Mouse (Mus musculus) MEL (cell line): ENCODE results near the gene Polr2h. TPM values are rescaled to one million over a fixed set of nuclear protein-coding genes. Genes with fewer than 3 reads are reported as not detected.

Experiments used
- DNase-seq: peaks from one replicate; pipeline ENCODE4 v3.0.0; 2011; ENCODE audit warnings: low read depth, low spot score
- H3K27ac ChIP-seq: 2 replicates; pipeline ENCODE4 v1.5.1; 2012; ENCODE audit warnings: low read depth, mild to moderate bottlenecking, control low read depth, low read length, moderate library complexity; ENCODE audit not compliant: control insufficient read depth
- H3K27me3 ChIP-seq, 2 experiments: fragments of 150-350 bp in 1 of 2; sonication (generic) in 1 of 2; 2 replicates each; pipeline ENCODE4 v1.6.1; 2012; ENCODE audit warnings: low read length in 2 of 2, mild to moderate bottlenecking in 2 of 2, improper control_type of control experiment in 1 of 2, moderate library complexity in 1 of 2; ENCODE audit not compliant: insufficient read depth in 2 of 2, control insufficient read depth in 1 of 2
- H3K36me3 ChIP-seq, 2 experiments: 2 replicates each; pipeline ENCODE4 v1.6.1; 2012 to 2014; ENCODE audit warnings: low read length in 2 of 2, improper control_type of control experiment in 1 of 2, inconsistent platforms in 1 of 2, mild to moderate bottlenecking in 1 of 2; ENCODE audit not compliant: insufficient read depth in 2 of 2, control insufficient read depth in 1 of 2
- H3K4me1 ChIP-seq, 2 experiments: fragments of 150-350 bp in 1 of 2; sonication (generic) in 1 of 2; 2 replicates each; pipeline ENCODE4 v1.6.1; 2012; ENCODE audit warnings: low read length in 2 of 2, improper control_type of control experiment in 1 of 2, mild to moderate bottlenecking in 1 of 2; ENCODE audit not compliant: insufficient read depth in 2 of 2, control insufficient read depth in 1 of 2
- H3K4me3 ChIP-seq, 2 experiments: fragments of 150-350 bp in 1 of 2; sonication (generic) in 1 of 2; 2 replicates each; pipeline ENCODE4 v1.5.1; 2012; ENCODE audit warnings: low read depth in 2 of 2, low read length in 2 of 2, mild to moderate bottlenecking in 2 of 2, moderate library complexity in 2 of 2, control low read depth in 1 of 2, improper control_type of control experiment in 1 of 2; ENCODE audit not compliant: control insufficient read depth in 1 of 2, insufficient read depth in 1 of 2
- H3K79me2 ChIP-seq: 2 replicates; pipeline ENCODE4 v1.6.1; 2012; ENCODE audit warnings: mild to moderate bottlenecking, low read length, moderate library complexity; ENCODE audit not compliant: control insufficient read depth, poor library complexity, insufficient read depth
- H3K9ac ChIP-seq: 2 replicates; pipeline ENCODE4 v1.6.1; 2012; ENCODE audit warnings: low read depth, mild to moderate bottlenecking, control low read depth, low read length, moderate library complexity; ENCODE audit not compliant: control insufficient read depth, poor library complexity, severe bottlenecking
- H3K9me3 ChIP-seq: fragments of 150-350 bp; sonication (generic); replicated peaks from 2 replicates; pipeline ENCODE4 v1.6.1; 2012; ENCODE audit warnings: mild to moderate bottlenecking, low read length, improper control_type of control experiment, moderate library complexity; ENCODE audit not compliant: insufficient read depth
- BHLHE40 ChIP-seq: IDR thresholded peaks from 2 replicates; pipeline ENCODE4 v1.6.1; 2012; ENCODE audit warnings: low read depth, mild to moderate bottlenecking, inconsistent platforms, low read length, improper control_type of control experiment, borderline replicate concordance
- CHD1 ChIP-seq: IDR thresholded peaks from 2 replicates; pipeline ENCODE4 v1.6.1; 2012; ENCODE audit warnings: low read depth, mild to moderate bottlenecking, inconsistent platforms, low read length, improper control_type of control experiment
- CHD2 ChIP-seq: IDR thresholded peaks from 2 replicates; pipeline ENCODE4 v1.6.1; 2011; ENCODE audit warnings: low read length, improper control_type of control experiment
- E2F4 ChIP-seq: IDR thresholded peaks from 2 replicates; pipeline ENCODE4 v1.6.1; 2011; ENCODE audit warnings: low read depth, low read length, improper control_type of control experiment, borderline replicate concordance
- ELF1 ChIP-seq: IDR thresholded peaks from 2 replicates; pipeline ENCODE4 v1.6.1; 2014; ENCODE audit warnings: low read depth, mild to moderate bottlenecking, inconsistent platforms, low read length, improper control_type of control experiment, moderate library complexity
- EP300 ChIP-seq, 2 experiments: IDR thresholded peaks; 2 replicates each; pipeline ENCODE4 v1.6.1; 2011; ENCODE audit warnings: improper control_type of control experiment in 2 of 2, low read length in 2 of 2, low read depth in 1 of 2, mild to moderate bottlenecking in 1 of 2
- GATA1 ChIP-seq: IDR thresholded peaks from 2 replicates; pipeline ENCODE4 v1.6.1; 2011; ENCODE audit warnings: low read depth, low read length, improper control_type of control experiment
- HCFC1 ChIP-seq: IDR thresholded peaks from 2 replicates; pipeline ENCODE4 v1.6.1; 2012; ENCODE audit warnings: low read depth, mild to moderate bottlenecking, inconsistent platforms, low read length, improper control_type of control experiment, moderate library complexity
- JUND ChIP-seq: IDR thresholded peaks from 2 replicates; pipeline ENCODE4 v1.6.1; 2011; ENCODE audit warnings: low read depth, mild to moderate bottlenecking, improper control_type of control experiment, low read length
- KAT2A ChIP-seq: conservative IDR thresholded peaks from 2 replicates; pipeline ENCODE4 v1.6.1; 2012; ENCODE audit warnings: low read depth, low read length, improper control_type of control experiment, inconsistent platforms
- MAFK ChIP-seq: IDR thresholded peaks from 2 replicates; pipeline ENCODE4 v1.6.1; 2011; ENCODE audit warnings: low read depth, mild to moderate bottlenecking, low read length, improper control_type of control experiment, borderline replicate concordance
- MAX ChIP-seq: IDR thresholded peaks from 2 replicates; pipeline ENCODE4 v1.6.1; 2011; ENCODE audit warnings: low read length, improper control_type of control experiment
- MAZ ChIP-seq: IDR thresholded peaks from 2 replicates; pipeline ENCODE4 v1.6.1; 2012; ENCODE audit warnings: low read depth, mild to moderate bottlenecking, inconsistent platforms, low read length, improper control_type of control experiment
- MEF2A ChIP-seq: IDR thresholded peaks from 2 replicates; pipeline ENCODE4 v1.6.1; 2014; ENCODE audit warnings: low read depth, mild to moderate bottlenecking, inconsistent platforms, low read length, improper control_type of control experiment; ENCODE audit not compliant: poor library complexity, insufficient replicate concordance, severe bottlenecking; ENCODE audit errors: extremely low read depth
- MXI1 ChIP-seq: IDR thresholded peaks from 2 replicates; pipeline ENCODE4 v1.6.1; 2011; ENCODE audit warnings: mild to moderate bottlenecking, low read depth, low read length, improper control_type of control experiment
- MYB ChIP-seq: IDR thresholded peaks from 2 replicates; pipeline ENCODE4 v1.6.1; 2011; ENCODE audit warnings: mild to moderate bottlenecking, low read depth, low read length, improper control_type of control experiment
- NELFE ChIP-seq: IDR thresholded peaks from 2 replicates; pipeline ENCODE4 v1.6.1; 2011; ENCODE audit warnings: low read depth, low read length, improper control_type of control experiment
- NRF1 ChIP-seq: IDR thresholded peaks from 2 replicates; pipeline ENCODE4 v1.6.1; 2014; ENCODE audit warnings: low read depth, mild to moderate bottlenecking, inconsistent platforms, low read length, improper control_type of control experiment, moderate library complexity; ENCODE audit not compliant: poor library complexity, insufficient read depth, severe bottlenecking
- POLR2A ChIP-seq, 2 experiments: IDR thresholded peaks; 2 replicates each; pipeline ENCODE4 v1.6.1; 2011 to 2012; ENCODE audit warnings: low read length in 2 of 2, mild to moderate bottlenecking in 2 of 2, control low read depth in 1 of 2, improper control_type of control experiment in 1 of 2, low read depth in 1 of 2, moderate library complexity in 1 of 2; ENCODE audit not compliant: control insufficient read depth in 1 of 2, insufficient read depth in 1 of 2, poor library complexity in 1 of 2
- POLR2AphosphoS5 ChIP-seq: IDR thresholded peaks from 2 replicates; pipeline ENCODE4 v1.6.1; 2012; ENCODE audit warnings: low read depth, borderline replicate concordance, mild to moderate bottlenecking, inconsistent platforms, low read length, moderate library complexity, mixed read lengths
- RAD21 ChIP-seq: IDR thresholded peaks from 2 replicates; pipeline ENCODE4 v1.6.1; 2011; ENCODE audit warnings: mild to moderate bottlenecking, low read depth, low read length, improper control_type of control experiment
- RCOR1 ChIP-seq: IDR thresholded peaks from 2 replicates; pipeline ENCODE4 v1.6.1; 2012; ENCODE audit warnings: low read depth, mild to moderate bottlenecking, inconsistent platforms, low read length, improper control_type of control experiment
- SIN3A ChIP-seq: IDR thresholded peaks from 2 replicates; pipeline ENCODE4 v1.6.1; 2012; ENCODE audit warnings: low read length, improper control_type of control experiment, inconsistent platforms
- SMC3 ChIP-seq: IDR thresholded peaks from 2 replicates; pipeline ENCODE4 v1.6.1; 2011; ENCODE audit warnings: low read depth, low read length, improper control_type of control experiment
- TAL1 ChIP-seq: IDR thresholded peaks from 2 replicates; pipeline ENCODE4 v1.6.1; 2012; ENCODE audit warnings: mild to moderate bottlenecking, inconsistent platforms, low read length, moderate library complexity, mixed read lengths
- TBP ChIP-seq: IDR thresholded peaks from 2 replicates; pipeline ENCODE4 v1.8.0; 2011; ENCODE audit warnings: low read depth, low read length, improper control_type of control experiment
- TCF12 ChIP-seq: IDR thresholded peaks from 2 replicates; pipeline ENCODE4 v1.6.1; 2014; ENCODE audit warnings: low read depth, mild to moderate bottlenecking, inconsistent platforms, low read length, improper control_type of control experiment, moderate library complexity
- UBTF ChIP-seq: IDR thresholded peaks from 2 replicates; pipeline ENCODE4 v1.6.1; 2012; ENCODE audit warnings: low read depth, mild to moderate bottlenecking, inconsistent platforms, low read length, improper control_type of control experiment, moderate library complexity, borderline replicate concordance; ENCODE audit not compliant: insufficient read depth
- USF1 ChIP-seq: IDR thresholded peaks from 2 replicates; pipeline ENCODE4 v1.6.1; 2014; ENCODE audit warnings: low read depth, mild to moderate bottlenecking, inconsistent platforms, low read length, improper control_type of control experiment, moderate library complexity
- USF2 ChIP-seq, 2 experiments: IDR thresholded peaks; 2 replicates each; pipeline ENCODE4 v1.6.1; 2011 to 2012; ENCODE audit warnings: improper control_type of control experiment in 2 of 2, low read length in 2 of 2, borderline replicate concordance in 1 of 2, inconsistent platforms in 1 of 2, low read depth in 1 of 2, mild to moderate bottlenecking in 1 of 2; ENCODE audit not compliant: insufficient read depth in 1 of 2
- ZKSCAN1 ChIP-seq: IDR thresholded peaks from 2 replicates; pipeline ENCODE4 v1.6.1; 2012; ENCODE audit warnings: low read depth, mild to moderate bottlenecking, inconsistent platforms, low read length, improper control_type of control experiment, moderate library complexity
- polyA plus RNA-seq, 2 experiments: library from polyadenylated mRNA; stranded (reverse) in 1 of 2; unstranded in 1 of 2; fragments of >175 nt in 1 of 2; fragments of >200 nt in 1 of 2; gene quantifications; 2 replicates each; pipeline versions ENCODE4 v1.2.1 to v1.2.4; 2012; ENCODE audit warnings: low replicate concordance in 2 of 2, low read depth in 1 of 2; ENCODE audit not compliant: insufficient read length in 2 of 2, insufficient read depth in 1 of 2, missing spikeins in 1 of 2
- total RNA-seq: library from RNA; depleted of rRNA; stranded (reverse); fragments of 300-350 nt; gene quantifications from 2 replicates; pipeline ENCODE4 v1.2.3, GENCODE M21; 2012

Polr2h gene
- total and polyA plus RNA-seq, 3 experiments = 95.4 to 180 TPM; not detected in 1

DNA sequence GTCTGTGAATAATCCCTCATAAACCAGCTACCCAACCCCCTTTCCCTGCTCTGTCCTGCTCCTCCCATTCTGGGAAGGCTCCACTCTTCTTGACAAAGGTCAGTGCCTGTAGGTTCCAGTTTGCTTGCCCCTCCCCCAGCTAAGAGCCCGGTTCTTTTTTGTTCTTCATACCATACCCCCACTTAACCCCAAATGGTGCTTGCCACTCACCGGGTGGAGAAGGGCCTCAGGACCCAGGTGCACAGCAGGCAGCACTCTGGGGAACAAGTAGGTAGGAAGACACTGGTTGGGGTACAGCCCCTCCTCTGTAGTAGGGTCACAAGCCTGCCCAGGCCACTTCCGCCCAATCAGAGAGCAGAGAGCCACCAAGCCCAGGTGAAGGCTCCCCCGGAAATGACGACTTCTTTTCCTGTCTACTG is 12.8 kb downstream of the Polr2h start:
- H3K4me3 ChIP-seq = no peak overlapping the region
- no peaks in the 10 kb centered on the region; a peak in 2 of 4 replicates for H3K27me3 ChIP-seq
- no peaks in the 10 kb centered on the region for H3K36me3 ChIP-seq
- no peak for DNase-seq
- no peak overlapping the region for H3K27ac ChIP-seq
- H3K4me1 ChIP-seq = no peaks in the 10 kb centered on the region
- no peak overlapping the region for H3K9ac ChIP-seq
- H3K79me2 ChIP-seq = no peaks in the 10 kb centered on the region
- H3K9me3 ChIP-seq = no peaks in the 10 kb centered on the region
- TF ChIP-seq POLR2A (IDR thresholded peaks at IDR 0.05; ENCODE audit: control insufficient read depth in 1 of 2, insufficient read depth in 1 of 2, low read depth in 1 of 2, low read length in 2 of 2, poor library complexity in 1 of 2) = no peak
- no peak for TF ChIP-seq ZKSCAN1
- TF ChIP-seq POLR2AphosphoS5 = no peak
- no peak for TF ChIP-seq MAX
- no peak for TF ChIP-seq NELFE
- TF ChIP-seq BHLHE40 = no peak
- TF ChIP-seq MYB = no peak
- TF ChIP-seq TCF12 = no peak
- TF ChIP-seq UBTF = no peak
- no peak for TF ChIP-seq RAD21
- TF ChIP-seq ELF1 = no peak
- no peak for TF ChIP-seq GATA1
- no peak for TF ChIP-seq TBP
- no peak for TF ChIP-seq USF2 (IDR thresholded peaks at IDR 0.05; ENCODE audit: borderline replicate concordance in 1 of 2, insufficient read depth in 1 of 2, low read depth in 1 of 2, low read length in 2 of 2)
- TF ChIP-seq TAL1 = no peak
- no peak for TF ChIP-seq SIN3A
- no peak for TF ChIP-seq CHD2
- no peak for TF ChIP-seq MXI1
- no peak for TF ChIP-seq KAT2A
- TF ChIP-seq, all 39 proteins: peak for 0

DNA sequence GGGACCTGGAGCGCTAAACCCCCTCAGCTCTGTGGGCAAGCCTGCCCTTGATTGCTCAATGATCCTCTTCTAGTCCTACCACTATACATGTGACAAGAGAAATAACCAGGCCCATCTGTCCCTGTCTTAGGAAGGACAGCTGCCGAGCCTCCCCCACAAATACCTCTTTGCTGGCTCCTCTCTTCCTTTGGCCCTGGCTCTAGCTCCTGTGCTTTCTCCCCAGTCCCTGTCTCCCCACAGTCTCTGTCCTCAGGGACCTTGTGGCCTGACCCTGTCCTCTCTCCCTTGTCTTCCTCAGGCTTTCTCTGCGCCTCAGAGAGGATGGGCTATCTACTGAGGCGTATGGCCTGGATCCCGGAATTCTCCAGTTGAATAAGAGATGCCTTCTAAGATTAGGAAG is 14.2 kb downstream of the Polr2h start:
- no peaks in the 10 kb centered on the region for H3K9me3 ChIP-seq
- no peak for DNase-seq
- H3K27ac ChIP-seq = no peak overlapping the region
- H3K4me3 ChIP-seq = no peak overlapping the region
- no peaks in the 10 kb centered on the region for H3K79me2 ChIP-seq
- no peaks in the 10 kb centered on the region for H3K36me3 ChIP-seq
- H3K27me3 ChIP-seq = no peaks in the 10 kb centered on the region; a peak in 2 of 4 replicates
- H3K4me1 ChIP-seq = no peaks in the 10 kb centered on the region
- TF ChIP-seq NRF1 (no peak), E2F4 (no peak), RCOR1 (no peak), SMC3 (no peak), RAD21 (no peak), EP300 (IDR thresholded peaks at IDR 0.05; ENCODE audit: low read depth in 1 of 2, low read length in 2 of 2) (no peak), MAX (no peak), CHD1 (no peak), JUND (no peak), SIN3A (no peak), MEF2A (no peak), ZKSCAN1 (no peak), POLR2A (IDR thresholded peaks at IDR 0.05; ENCODE audit: control insufficient read depth in 1 of 2, insufficient read depth in 1 of 2, low read depth in 1 of 2, low read length in 2 of 2, poor library complexity in 1 of 2) (no peak), MAZ (no peak), MAFK (no peak), USF1 (no peak), HCFC1 (no peak)
- H3K9ac ChIP-seq = no peak overlapping the region
